Mouse (Mus musculus) inflammation-experienced regulatory T-cells, adult 16 weeks (primary cell): Measurements from ENCODE around the gene Atp5s. TPM values are rescaled to one million over a fixed set of nuclear protein-coding genes. Genes with fewer than 3 reads are reported as not detected.

ENCODE experiments used
- polyA plus RNA-seq: library from polyadenylated mRNA; unstranded; fragments of 100-300 nt; shearing (Covaris generic); gene quantifications from one replicate; pipeline ENCODE4 v1.2.1, GENCODE M21; 2017

Atp5s gene
- 31.7 TPM for polyA plus RNA-seq

GRCm38 (mm10) chr12:69724711-69725460, at the start of gene Atp5s, which contains the start of gene L2hgdh:
Gene Atp5s (plus strand): TSS chr12:69724950.
Gene L2hgdh (minus strand): TSS chr12:69724873.

GRCm38 (mm10) chr12:69681566-69682061, 43.1 kb upstream of the Atp5s start, which contains the start of gene Sos2:
Gene Sos2 (minus strand): TSS chr12:69681852.

GRCm38 (mm10) chr12:69790530-69791505, 66.1 kb downstream of the Atp5s start, which contains the start of gene Cdkl1:
Gene Cdkl1 (minus strand): TSS chr12:69791267.

Other genes with a start within 250 kb of the Atp5s start
- 3.8 TPM for gene Vcpkmt, start 141.9 kb upstream of the Atp5s start, polyA plus RNA-seq
- gene Sos2, start 43.1 kb upstream of the Atp5s start, polyA plus RNA-seq: 6.9 TPM
- 6.5 TPM for gene L2hgdh, start 77 bp upstream of the Atp5s start, polyA plus RNA-seq
- gene Cdkl1, start 66.3 kb downstream of the Atp5s start, polyA plus RNA-seq: not detected
- 0.24 TPM for gene Atl1, start 167.7 kb downstream of the Atp5s start, polyA plus RNA-seq
- 3.0 TPM for gene Map4k5, start 168.2 kb downstream of the Atp5s start, polyA plus RNA-seq